Mouse (Mus musculus): ENCODE measurements at regions not wholly inside any gene's neighbourhood (a gene's known extent, or its start where the extent isn't known, plus 50 kb on each side); places are given as distances from the start of the nearest gene placed in this dataset.

DNA sequence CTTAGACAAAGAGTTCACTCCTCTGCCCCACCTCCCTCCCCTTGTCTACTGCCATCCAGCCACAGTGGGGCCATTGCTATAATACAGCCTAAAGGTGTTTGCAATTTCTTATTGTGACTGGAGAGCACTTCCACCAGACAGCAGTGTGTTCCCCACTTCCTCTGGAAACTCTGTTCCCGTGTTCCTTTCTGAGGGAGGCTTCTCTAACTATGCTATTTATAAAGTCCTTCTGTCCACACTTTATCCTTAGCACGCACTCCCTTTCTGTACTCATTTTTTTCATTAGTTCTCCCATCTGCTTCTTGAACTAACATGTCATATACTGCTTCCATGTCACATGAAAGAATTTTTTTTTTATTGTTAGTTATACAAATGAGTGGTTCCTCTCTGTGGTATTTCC lies 52.0 kb upstream of the 4930432M17Rik start:
- no peak for DNase-seq (ENCODE audit: low read depth, low spot score)

DNA sequence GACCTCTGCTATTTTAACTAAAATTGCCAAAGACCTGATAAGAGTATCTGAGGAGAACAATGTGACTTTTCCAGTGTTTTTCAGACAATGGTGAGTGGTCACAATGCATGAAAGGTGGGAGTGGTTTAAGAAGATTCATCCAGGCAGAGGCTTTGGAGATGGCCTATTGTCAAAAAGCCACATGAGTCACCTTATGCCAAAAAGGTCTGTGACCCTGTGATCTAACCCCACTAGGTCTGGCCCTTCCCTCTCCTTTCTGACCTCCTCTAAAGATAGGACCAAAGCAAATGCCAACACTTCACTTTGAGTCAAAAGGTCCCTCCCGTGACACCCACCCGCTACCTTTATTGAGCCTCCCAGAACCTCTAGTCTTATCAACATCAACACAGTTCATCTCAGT lies 52.4 kb upstream of the 4930432M17Rik start:
- no peak for DNase-seq (ENCODE audit: low read depth, low spot score)

DNA sequence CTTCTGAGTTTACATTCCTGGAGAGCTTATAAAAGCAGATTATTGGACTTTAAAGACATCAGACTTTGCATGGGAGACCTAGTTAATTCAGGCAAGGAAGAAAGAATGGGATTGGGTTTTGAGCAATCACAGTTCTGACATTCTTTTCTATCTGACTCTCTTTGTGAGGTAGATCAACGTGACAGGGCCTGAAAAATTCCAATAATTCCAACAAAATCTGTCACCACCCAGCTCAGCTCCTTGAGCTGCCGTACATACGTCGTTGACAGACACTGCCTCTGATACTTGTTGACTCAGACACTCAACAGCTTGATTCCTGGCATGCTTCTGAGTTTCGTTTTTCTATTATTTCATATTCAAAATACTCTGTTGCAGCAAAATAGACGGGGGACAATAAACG lies 53.2 kb upstream of the 4930432M17Rik start:
- DNase-seq (ENCODE audit: low read depth, low spot score), result no peak

DNA sequence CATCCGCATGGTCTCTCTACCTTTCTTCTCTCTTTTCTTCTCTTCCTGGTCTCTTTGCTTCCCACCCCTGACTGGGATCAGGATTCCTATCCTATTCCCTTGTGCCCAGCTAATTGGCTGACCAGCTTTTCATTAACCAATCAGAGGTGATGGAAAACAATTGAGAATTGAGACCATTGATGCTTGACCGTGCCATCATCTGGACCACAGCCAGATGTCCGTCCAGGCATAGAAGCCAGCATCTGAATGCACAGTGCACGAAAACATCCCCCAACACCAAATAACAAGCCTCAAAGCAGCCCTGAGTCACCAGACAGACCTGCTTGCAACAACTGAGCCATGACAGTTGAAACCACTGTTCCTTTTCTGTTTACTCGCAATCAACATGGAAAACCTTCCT lies 54.5 kb upstream of the 4930432M17Rik start:
- no peak for DNase-seq (ENCODE audit: low read depth, low spot score)

DNA sequence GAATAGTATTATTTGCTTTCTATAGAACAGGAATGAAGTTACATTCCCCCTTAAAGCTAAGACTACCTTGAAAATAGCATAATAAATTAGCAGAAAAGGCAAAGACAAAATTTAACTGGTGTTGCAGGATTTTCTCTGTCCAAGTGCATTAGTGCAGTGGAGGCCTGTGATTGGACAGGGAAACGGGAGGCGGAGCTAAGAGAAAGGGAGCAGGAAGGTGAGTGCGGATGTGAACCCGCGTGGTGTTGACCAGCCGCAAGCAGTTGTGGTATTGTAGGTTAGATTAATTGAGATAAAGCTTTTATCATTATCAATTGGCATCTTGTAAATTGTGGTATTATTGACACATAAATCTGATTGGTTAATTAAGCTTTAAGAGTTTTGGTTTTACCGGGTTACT lies 55.8 kb upstream of the 4930432M17Rik start:
- DNase-seq (ENCODE audit: low read depth, low spot score), result no peak

DNA sequence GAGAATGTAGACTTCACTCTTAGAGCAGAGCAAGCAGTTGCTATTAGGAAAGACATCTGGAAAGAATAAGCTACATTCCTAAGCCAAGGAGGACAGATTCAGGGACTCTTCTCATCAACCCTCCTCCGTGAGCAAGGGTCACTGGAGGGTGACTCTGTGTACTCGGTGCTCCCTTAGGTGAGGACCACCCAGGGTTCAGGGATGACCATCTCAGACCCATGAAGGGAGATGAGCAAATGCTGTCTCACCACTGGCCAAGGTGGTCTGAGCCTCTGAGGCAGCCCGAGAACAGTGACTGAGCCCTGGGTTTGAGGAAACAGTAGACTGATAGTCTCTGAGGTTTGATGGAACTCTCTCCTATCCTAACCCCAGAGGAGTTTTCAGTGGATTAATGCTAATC lies 57.3 kb upstream of the 4930432M17Rik start:
- no peak for DNase-seq (ENCODE audit: low read depth, low spot score)

DNA sequence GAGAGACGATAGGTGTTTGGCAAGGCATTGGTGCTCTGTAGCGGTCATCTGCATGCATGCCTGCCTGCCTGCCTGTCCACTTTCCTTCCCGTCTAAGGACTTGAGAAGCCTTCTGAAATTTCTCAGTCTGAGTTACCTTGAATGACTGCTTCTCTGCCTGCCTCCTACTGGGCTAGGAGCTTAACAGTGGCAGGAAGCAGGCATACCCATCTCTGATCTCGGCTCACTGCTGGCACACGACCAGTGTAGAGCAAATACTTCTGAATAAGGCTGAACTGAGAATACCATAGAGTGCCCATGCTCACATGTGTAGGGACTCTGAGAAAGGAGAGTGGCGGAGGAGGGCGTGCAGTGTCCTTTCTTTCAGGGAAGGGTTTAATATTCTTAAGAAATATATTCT lies 60.7 kb upstream of the 4930432M17Rik start:
- DNase-seq (ENCODE audit: low read depth, low spot score), result no peak

DNA sequence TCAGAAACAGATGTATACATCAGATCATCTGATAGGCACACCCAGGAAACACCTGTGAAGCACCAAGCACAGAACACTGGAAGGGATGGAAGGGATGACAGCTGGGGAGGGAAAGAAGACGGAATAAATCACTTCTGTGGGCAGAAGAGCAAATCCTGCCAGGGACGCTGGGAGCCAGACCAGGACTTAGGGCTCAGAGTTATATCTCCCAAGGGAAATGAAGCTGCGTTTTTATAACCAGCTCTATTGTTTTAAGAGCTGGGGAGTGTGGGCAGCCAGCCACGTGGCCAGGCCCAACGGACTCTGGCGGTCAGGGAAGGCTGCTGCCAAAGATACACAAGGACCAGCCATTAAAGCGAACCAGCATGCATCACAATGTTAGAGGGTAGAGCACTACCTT lies 61.5 kb upstream of the 4930432M17Rik start:
- no peak for DNase-seq (ENCODE audit: low read depth, low spot score)

DNA sequence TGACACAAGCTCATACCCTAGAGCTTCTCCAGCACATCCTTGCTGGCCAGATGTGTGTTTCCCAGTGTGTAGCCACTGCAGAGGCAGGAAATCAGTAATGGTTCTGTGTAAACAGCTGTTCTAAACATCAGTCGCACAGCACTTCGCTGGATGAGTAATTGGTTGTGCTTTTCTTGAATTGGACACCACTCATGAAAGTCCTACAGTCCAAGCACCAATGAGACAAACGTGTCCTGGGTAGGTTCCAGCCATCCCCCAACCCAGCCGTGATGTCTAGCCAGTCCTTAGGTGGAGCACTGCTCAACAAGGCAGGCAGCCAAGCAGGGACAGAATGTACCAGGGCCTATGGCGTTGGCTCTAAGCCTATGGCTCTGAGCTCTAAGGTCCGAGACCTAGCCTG lies 65.8 kb upstream of the 4930432M17Rik start:
- no peak for DNase-seq (ENCODE audit: low read depth, low spot score)

DNA sequence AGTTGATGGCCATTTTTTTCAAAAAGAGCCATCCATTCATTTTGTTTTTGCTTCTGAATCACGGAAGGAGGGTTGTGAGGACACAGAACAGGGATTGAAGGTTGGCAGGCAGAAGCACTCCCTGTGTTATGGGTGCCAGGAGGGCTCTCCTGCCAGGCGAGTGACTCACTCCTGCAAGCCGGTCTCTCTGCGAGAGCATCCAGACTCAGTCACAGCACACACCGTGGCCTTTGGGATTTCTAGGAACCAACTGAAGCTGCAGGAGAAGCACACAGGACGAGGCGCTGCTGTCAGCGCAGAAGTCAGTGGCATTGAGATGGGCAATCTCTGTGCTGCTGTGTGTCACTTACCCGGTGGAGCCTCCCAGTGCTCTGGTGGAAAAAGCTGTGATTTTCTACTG lies 66.5 kb upstream of the 4930432M17Rik start:
- no peak for DNase-seq (ENCODE audit: low read depth, low spot score)

DNA sequence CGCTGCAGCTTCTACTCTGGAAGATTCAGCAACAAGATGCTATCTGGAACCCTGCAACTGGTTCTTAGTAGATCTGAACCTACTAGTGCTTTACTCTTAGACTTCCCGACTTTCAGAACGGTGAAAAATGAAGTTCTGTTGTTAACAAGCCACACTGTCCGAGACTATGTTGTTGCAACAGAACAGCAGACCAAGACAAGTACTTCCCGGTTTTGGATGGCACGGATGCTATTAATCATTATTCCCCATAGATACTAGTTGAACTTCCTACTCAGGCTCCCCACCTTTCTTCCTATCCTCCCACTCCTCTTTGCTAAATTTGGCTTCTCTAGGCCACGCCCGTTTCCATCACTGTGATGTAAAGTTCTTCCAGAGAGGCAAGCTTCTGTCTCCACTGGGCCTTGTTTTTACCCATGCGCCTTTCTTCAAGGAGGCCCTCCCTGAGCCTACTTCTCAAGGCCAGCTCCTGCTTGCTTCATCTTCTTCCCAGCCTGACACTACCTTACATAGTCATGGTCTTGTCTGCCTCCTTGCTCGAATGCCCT lies 67.7 kb upstream of the 4930432M17Rik start:
- DNase-seq (ENCODE audit: low read depth, low spot score), result no peak

DNA sequence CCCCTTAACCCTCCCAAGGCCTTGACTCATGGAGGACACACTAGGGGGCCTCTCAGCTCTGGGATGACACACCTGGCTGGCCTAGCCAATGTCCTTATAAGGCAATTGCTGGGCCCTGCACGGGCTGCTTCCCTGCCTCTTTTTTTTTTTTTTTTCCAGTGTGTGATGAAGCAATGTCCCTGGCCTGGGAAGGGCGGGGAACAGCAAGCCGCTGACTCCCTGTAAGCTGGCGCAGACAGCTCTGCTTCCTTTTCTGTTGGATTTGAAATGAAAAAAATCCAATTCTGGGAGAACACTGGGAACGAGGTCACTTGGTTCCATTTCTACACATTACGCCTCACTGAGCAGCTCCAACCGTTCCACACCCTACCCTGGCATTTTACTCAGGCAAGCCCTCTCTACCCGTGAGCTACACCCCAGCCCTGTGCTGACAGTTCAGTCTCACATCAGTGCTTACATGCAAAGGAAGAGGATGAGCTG lies 68.4 kb upstream of the 4930432M17Rik start:
- DNase-seq (ENCODE audit: low read depth, low spot score), result no peak

DNA sequence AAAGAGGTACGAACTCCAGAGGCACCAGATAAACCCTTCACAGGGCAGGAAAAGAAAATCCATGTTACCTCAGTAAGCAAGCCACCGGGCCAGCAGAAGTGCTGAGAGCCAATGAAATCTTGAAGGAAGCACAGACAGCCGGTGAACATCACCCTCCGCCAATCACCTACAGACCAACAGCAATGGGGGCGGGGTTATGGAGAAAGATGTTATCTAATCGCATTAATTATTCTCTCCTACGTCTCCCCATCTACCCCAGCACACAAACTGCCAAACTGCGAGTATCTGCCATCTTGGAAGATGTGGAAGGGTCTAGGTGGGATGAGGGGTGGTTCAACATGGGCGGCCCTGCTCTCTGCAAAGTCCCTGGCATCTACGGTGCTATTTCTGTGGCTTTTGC lies 68.6 kb upstream of the Slc44a3 start:
- DNase-seq (ENCODE audit: low read depth, low spot score), result no peak

DNA sequence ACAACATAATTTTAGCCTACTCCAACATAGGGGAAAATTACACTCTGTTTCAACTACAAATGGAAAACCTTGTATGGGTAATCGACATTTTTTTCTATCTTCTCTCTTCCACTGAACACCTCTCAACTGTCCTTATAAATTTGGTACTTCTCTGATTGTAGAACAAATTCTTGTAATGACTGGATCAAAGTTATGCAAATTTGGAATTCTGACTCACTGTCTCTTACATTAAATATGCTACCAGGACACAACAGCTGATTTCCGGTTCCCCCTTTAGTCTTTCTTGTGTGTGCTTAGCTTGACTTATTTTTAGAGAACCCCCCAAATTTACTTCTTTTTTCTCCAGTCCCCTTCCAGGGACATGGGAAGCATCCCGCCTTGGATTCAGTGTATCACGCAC lies 68.2 kb upstream of the Slc44a3 start:
- peak; percentile 19 for DNase-seq (ENCODE audit: low read depth, low spot score)

DNA sequence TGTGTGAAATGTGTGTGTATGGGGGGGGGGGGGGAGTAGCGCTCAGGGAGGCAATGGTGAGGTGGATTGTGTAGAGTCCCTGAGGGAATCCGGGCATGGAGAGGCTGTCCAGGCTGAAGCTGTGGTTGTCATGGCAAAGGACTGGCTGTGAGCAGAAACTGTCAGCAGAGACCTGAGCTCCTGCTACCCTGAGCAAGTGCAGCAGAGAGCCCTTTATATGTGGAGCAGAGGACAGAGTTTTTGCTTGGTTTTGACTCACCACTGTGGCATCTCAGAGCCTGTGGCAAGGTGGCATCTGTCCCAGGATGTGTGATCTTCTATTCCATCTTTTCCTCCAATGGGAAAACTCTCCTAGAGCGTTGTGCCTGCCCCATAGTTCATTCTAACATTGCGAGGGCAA lies 65.8 kb upstream of the Slc44a3 start:
- no peak for DNase-seq (ENCODE audit: low read depth, low spot score)

DNA sequence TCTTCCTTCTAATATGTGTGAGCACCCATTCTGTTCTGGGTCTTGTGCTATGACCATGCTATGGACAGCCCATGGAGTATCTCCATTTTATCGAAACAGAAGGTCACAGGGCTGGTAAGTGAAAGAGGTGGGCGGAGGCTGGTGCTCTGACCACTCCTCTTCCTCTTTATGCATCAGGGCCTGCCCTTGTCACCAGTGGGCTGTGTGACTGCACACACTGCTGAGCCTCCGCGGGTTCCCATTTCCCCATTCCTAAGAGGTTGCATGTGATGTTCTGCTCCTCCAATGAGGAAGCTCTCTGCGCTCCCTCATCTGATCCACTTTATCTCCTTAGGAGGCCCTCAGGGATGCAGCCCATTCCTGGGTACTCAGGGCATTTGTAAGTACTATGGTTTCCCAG lies 65.0 kb upstream of the Slc44a3 start:
- peak; percentile 5 for DNase-seq (ENCODE audit: low read depth, low spot score)

DNA sequence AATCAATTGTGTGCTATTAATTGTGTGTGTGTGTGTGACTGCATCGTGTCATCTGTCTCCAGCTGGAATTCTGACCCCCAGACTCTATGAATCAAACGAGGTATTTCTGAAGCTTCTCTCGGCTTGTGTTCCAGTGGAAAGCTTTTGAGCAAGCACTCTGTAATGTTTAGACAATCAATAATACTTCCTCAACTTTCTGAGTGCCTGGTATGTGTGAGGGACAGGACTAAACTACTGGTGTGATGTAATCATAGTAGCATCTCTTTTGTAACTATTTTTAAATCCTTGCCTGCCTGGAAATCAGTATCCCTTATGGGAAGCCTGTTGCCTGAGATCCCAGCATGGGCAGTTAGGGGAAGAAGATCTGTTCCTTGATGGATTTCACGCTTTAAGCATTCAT lies 62.4 kb upstream of the Slc44a3 start:
- no peak for DNase-seq (ENCODE audit: low read depth, low spot score)

DNA sequence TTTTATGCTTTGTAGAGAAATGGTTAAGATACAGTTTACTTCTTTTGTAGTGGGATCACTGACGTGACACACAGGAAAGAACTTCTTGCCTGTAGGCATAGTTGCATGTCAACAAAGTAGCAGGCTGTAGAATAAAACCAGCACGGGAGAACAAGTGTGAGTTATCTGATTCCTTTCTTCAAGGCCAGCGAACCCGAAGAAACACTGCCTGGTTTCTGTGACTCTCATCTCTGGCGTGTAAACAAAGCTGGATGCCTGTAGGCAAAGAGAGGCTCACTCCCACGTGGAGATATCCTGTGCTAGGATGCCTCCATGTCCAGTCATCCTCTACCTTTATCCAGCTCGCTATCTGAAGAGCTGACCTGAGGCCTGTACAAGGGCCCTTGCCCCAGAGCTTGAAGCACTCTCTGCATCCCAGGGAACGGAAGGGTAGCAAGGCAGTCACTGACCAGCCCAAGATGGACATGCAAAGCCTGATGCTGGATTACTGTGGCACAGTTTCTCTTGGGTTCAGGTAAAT lies 61.5 kb upstream of the Slc44a3 start:
- DNase-seq (ENCODE audit: low read depth, low spot score), result no peak

DNA sequence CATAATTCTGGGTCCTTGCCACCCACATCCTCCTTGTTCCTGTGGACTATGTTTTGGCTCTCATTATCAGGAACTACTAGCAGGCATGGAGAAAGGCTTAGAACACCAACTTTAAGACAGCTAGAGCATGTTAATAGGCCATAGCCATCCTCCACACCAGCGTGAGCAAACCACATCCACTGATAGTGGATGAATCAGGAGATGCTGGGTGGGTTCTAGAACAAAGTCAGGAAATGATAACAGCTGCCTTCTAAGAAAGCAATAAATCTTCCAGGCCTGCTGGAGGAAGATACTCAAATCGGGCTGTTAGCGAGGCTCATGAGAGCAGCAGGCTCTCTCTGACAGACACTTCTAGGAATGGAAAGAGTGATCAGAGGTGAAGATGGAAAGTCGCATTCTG lies 60.9 kb upstream of the Slc44a3 start:
- no peak for DNase-seq (ENCODE audit: low read depth, low spot score)

DNA sequence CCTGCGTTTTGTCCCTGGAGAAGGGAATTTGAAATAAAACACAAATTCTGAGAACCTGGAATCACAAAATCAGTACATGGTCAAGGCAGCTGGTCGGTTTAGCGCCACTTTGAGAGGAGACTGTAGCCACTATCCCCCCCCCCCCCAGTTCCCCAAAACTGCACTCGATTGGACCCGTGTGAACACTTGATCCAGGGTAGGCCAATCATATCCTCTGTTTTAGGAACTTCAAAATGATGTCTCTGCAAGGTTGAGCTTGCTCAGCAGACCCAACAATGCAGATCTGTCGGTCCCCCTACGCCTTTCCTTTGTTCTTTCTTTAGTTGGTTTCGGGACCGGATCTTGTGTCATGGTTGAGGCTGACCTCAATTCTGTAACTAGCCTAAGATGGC lies 57.3 kb upstream of the Slc44a3 start:
- no peak for DNase-seq (ENCODE audit: low read depth, low spot score)

DNA sequence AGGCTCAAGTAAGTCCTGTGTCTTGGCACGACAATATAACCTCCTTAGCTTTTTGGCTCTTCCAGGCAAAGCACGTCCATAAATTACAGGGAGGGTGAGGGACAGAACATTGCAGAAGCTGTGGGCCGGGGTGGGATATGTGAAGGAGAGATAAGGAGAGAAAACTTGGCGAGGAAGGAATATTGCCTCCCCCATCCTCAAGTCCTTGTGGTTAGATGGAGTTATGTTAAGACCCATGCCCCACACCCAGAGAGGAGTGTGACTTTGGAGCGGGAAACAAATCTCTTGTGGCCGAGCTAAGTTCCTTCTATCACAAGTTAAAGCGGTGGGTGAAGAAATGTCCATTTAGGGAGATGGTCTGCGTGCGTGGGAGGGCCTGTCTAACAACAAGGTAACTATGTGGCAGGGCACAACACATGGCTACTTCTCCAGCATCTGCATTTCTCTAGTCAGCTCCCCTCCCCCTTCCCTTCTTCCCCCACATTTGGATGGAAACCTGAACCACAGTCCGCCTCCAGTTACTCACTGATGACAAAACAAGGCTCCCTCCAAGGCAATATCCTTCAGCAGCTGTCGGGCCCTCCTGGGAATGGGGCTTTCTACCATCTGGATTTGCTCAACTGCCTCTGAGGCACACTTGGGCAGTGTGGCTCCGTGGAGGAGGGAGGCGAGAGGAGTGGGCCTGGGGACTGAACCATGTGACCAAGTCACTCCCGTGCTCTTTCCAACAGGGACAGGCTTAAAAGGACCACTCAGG lies 56.7 kb upstream of the Slc44a3 start:
- no peak for DNase-seq (ENCODE audit: low read depth, low spot score)

DNA sequence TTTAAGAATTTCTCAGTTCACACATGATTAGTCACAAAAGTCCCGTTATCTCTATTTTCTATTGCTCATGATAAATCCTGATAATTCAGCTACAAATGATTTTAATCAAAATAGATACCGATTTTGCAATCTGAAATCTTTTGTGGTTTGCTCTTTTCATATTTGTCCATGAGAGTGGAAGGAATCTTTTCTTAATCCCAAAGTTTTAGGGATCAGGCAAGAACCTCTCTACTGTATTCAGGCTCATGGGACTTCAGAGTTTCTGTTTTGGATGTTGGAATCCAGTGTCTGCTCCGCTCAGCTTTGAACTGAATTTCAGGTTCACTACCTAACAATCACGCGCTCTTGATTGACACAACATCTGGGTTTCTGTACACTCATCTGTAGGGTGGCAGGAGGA lies 53.1 kb upstream of the Slc44a3 start:
- no peak for DNase-seq (ENCODE audit: low read depth, low spot score)

DNA sequence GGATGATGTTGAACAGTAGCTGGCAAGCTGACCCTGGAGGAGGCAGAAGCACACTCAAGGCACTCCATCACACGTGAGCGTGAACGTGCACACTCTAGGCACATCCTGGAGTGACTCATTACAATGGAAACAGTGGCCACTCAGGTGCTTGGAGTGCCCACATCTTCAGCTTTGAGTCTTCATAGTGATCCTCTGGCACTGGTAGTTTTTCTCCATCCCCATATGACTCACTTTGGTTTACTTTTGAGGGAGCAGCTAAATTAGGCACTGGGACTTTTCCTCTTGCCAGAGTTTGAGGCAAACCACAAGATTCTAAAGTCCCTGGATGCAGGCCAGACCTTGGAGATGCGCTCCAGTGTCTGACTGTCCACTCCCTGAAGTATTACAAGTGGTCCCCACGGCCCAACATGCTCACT lies 52.5 kb upstream of the Slc44a3 start:
- no peak for DNase-seq (ENCODE audit: low read depth, low spot score)
